Mouse (Mus musculus): ENCODE data around the gene Kdm5a.

- TF ChIP-seq CTCF (IDR thresholded peaks at IDR 0.05), result no peak
- no peak for TF ChIP-seq POLR2A (IDR thresholded peaks at IDR 0.05; ENCODE audit: insufficient read depth, low read depth, low read length)
- TF ChIP-seq EP300 (IDR thresholded peaks at IDR 0.05; ENCODE audit: insufficient read depth, low read depth, low read length), result no peak
These were observed 89.2 kb downstream of the Kdm5a start for GRCm38 (mm10) chr6:120453103-120453445.
